Mouse (Mus musculus) forebrain, embryonic 12.5 days (tissue): Measurements from ENCODE around the gene Carmil1. TPM values are rescaled to one million over a fixed set of nuclear protein-coding genes. Genes with fewer than 3 reads are reported as not detected.

Experiments used
- ATAC-seq: fragments of 200-750 bp; cut with Nextera tagmentation; 2 replicates; pipeline ENCODE4 v1.8.0; 2017; ENCODE audit warnings: moderate TSS enrichment; ENCODE audit not compliant: low FRiP score
- H3K27ac ChIP-seq: fragments of 300-500 bp; sonication (generic); 2 replicates; pipeline ENCODE4 v1.5.1; 2016; ENCODE audit warnings: mild to moderate bottlenecking
- H3K27me3 ChIP-seq: fragments of 300-500 bp; sonication (generic); 2 replicates; pipeline ENCODE4 v1.6.1; 2016; ENCODE audit warnings: mild to moderate bottlenecking
- H3K36me3 ChIP-seq: fragments of 300-500 bp; sonication (generic); replicated peaks from 2 replicates; pipeline ENCODE4 v1.6.1; 2016; ENCODE audit warnings: mild to moderate bottlenecking
- H3K4me1 ChIP-seq: fragments of 300-500 bp; sonication (generic); 2 replicates; pipeline ENCODE4 v1.6.1; 2016
- H3K4me2 ChIP-seq: fragments of 300-500 bp; sonication (generic); 2 replicates; pipeline ENCODE4 v1.6.1; 2016; ENCODE audit warnings: mild to moderate bottlenecking, moderate library complexity
- H3K4me3 ChIP-seq: fragments of 300-500 bp; sonication (generic); replicated peaks from 2 replicates; pipeline ENCODE4 v1.5.1; 2016; ENCODE audit warnings: mild to moderate bottlenecking
- H3K9ac ChIP-seq: fragments of 300-500 bp; sonication (generic); 2 replicates; pipeline ENCODE4 v1.6.1; 2016; ENCODE audit warnings: mild to moderate bottlenecking
- H3K9me3 ChIP-seq: fragments of 300-500 bp; sonication (generic); 2 replicates; pipeline ENCODE4 v1.6.1; 2016
- WGBS: fragments of 180-500 bp; shearing (Covaris S2); methylation state at CpG from one replicate; pipeline ENCODE4 v1.1.7; 2016; 5-methylcytosine and 5-hydroxymethylcytosine counted together
- polyA plus RNA-seq: library from polyadenylated mRNA; unstranded; fragments of >200 nt; fragmentation: Nextera tagmentation; extraction: Ambion mirVana; gene quantifications from 2 replicates; pipeline ENCODE4 v1.2.1, GENCODE M21; 2016

The Carmil1 gene
- 25.3 and 33.0 TPM in 2 replicates for polyA plus RNA-seq

DNA sequence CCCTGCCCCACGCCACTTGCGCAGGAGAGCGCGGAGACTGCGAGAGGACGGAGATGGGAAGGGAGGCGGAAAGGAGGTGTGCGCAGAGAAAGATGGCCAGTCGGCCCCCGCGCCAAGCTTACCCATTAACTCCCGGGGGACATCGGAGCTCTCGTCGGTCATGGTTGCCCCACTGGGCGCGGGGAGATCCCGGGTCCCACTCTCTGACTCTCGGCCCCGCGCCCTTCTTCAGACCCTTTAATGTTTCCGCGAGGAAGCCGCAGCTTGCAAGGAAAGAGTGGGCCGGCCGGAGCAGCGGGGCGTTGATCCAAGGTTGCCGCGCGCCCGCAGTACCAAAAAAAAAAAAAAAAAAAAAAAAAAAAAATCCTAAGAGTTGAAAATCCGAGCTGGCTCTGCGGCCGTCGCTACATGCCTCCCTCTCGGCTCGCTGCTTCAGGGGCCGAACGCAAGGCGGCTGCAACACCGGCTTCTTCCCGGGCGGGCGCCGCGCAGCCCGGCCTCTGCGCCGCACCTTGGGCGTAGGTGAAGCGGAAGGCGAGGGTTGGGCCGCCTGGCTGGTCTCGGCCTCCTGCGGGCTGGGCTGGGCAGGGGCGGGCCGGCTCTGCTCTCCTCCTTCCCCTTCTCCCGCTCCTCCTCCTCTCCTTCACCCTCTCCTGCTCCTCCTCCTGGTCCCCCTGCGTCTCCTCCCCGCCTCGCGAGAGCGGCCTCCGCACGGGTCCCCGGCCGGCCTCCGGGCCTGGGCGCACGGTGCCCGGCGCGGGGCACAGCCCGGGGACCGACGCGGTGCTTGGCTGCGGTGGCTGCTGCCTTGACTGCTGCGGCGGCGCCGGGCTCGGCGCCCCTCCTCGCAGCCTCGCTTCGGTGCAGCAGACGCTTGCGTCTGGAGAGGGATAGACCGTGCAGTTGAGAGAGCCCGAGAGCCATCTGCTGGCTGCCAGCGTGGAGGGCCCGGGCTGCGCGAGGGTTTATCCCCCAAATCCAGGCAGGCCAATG, at the start of gene Carmil1:
TSS of gene Carmil1 (minus strand) at position 357 of the 993 bp plus-strand sequence.
- peak within 1 kb of the TSS; percentile 96 for H3K27ac ChIP-seq
- H3K9ac ChIP-seq: peak within 1 kb of the TSS; percentile 84
- H3K36me3 ChIP-seq: no peaks in the 10 kb centered on the region
- H3K4me1 ChIP-seq: peaks cover 18% of the 10 kb centered on the region
- peak within 1 kb of the TSS; percentile 71 for H3K4me3 ChIP-seq
- H3K4me2 ChIP-seq: peak within 1 kb of the TSS; percentile 97
- H3K27me3 ChIP-seq: peaks cover 15% of the 10 kb centered on the region; the same call in 1 of the 2 replicates
- under 1% methylated on average over 94 of the region's 96 CpGs for whole genome bisulfite sequencing
- H3K9me3 ChIP-seq: no peaks in the 10 kb centered on the region
- peak; percentile 98 for ATAC-seq

DNA sequence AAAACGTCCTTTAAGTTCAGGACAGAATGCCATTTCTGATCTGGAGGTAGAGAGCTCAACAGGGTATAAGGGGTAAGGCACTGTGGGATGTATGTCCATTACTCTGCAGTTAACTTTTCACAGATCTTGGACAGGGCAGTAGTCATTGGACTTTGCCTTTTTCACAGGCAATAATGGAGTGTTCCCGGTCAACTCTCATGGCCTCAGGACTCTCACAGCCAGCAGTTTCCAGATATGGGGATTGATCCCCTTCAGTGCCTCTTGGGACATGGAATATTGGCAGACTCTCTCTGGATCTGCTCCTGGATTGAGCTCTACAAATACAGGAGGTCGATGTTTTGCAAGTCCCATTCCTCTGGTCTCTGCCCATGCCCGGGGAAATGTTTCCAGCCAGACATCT, 49.5 kb upstream of the Carmil1 start:
- ATAC-seq: no peak

DNA sequence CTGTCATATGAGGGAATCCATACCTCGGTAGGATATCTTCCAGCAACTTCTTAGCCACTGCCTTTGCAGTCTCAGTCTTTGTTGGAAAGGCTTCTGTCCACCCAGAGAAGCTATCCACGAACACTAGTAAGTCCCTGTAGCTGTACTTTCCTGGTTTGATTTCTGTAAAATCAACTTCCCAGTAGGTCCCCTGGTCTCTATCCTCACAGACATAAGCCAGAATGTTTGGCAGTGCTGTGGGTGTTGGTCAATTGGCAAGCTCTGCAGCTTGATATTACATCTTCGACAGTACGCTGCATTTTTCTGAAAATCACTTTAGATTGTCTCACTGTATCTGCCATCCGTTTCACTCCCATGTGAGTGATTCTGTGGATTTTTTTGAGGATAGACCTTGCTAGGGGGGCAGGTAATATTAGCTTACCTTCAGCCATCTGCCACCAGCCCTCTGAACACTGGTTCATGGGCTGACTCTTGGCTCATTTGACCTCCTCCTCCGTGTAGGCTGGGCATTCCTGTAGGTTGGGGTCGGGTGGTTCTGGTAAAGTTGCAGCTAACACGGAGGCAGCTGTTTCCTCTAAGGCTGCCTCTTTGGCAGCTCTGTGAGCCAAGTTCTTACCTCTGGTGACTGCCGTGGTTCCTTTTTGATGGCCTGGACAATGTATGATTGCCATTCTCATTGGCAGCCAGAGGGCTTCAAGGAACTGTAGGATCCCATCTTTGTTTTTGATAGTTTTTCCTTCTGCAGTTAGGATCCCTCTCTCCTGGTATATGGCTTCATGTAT, 47.6 kb upstream of the Carmil1 start:
- H3K4me2 ChIP-seq: no peak overlapping the region
- no peaks in the 10 kb centered on the region for H3K4me1 ChIP-seq
- H3K36me3 ChIP-seq: no peaks in the 10 kb centered on the region
- WGBS: 90% methylated on average over 9 of the region's 9 CpGs
- H3K27me3 ChIP-seq: no peaks in the 10 kb centered on the region
- no peak overlapping the region for H3K27ac ChIP-seq
- ATAC-seq: no peak
- no peak overlapping the region for H3K4me3 ChIP-seq
- no peaks in the 10 kb centered on the region for H3K9me3 ChIP-seq
- H3K9ac ChIP-seq: no peak overlapping the region

More for the DNA sequence above, 49.5 kb upstream of the Carmil1 start:
- no peaks in the 10 kb centered on the region for H3K9me3 ChIP-seq
- H3K9ac ChIP-seq: no peak overlapping the region
- no peak overlapping the region for H3K27ac ChIP-seq
- H3K36me3 ChIP-seq: no peaks in the 10 kb centered on the region
- no peak overlapping the region for H3K4me2 ChIP-seq
- 82% methylated on average over 4 of the region's 4 CpGs for WGBS
- no peaks in the 10 kb centered on the region for H3K27me3 ChIP-seq
- H3K4me3 ChIP-seq: no peak overlapping the region
- H3K4me1 ChIP-seq: no peaks in the 10 kb centered on the region

DNA sequence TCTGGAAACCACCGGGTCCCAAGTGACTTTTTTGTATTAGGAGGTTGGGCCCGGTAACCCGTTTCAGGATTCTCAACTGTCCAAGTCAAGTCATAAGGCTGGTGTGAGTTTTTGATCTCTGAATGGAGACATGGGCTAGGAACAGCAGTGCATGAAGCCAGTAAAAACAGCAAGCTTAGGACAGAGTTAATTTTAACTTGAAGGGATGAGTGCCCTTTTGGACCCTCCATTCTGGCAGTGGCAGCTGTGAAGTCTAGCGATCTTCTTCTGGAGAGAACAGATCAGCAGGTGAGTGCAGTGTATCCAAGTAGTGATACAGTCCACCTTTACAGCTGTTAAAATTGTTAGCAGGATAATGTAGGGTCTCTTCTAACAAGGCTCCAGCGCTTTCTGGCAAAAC, 46.6 kb upstream of the Carmil1 start, which contains the start of gene Cmah:
TSS of gene Cmah (plus strand) at position 204 of the 400 bp plus-strand sequence.
- no peak for ATAC-seq
- no peaks in the 10 kb centered on the region for H3K4me1 ChIP-seq
- no peak within 1 kb of the TSS for H3K9ac ChIP-seq
- H3K27me3 ChIP-seq: no peaks in the 10 kb centered on the region
- 87% methylated on average over 5 of the region's 5 CpGs for WGBS
- no peak within 1 kb of the TSS for H3K4me3 ChIP-seq
- H3K27ac ChIP-seq: no peak within 1 kb of the TSS
- H3K9me3 ChIP-seq: no peaks in the 10 kb centered on the region
- H3K4me2 ChIP-seq: no peak within 1 kb of the TSS
- H3K36me3 ChIP-seq: no peaks in the 10 kb centered on the region

DNA sequence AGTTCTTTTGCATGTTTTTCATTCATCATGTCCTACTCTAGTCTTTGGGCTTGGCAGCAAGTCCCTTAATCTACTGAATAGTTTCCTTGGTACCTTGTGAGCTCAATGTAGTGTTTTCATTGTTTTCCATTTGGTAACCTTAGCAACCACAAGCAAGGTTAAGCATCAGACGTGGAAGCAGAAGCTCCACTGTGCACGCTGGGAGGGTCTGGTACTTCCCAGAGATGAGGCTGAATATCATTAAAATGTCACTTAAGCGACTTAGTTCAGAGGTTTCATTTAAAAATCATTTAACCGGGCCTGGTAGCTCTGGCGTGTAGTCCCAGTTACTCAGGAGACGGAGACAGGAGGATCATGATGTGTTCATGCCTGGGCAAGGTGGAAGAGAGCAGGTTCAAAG, 40.7 kb upstream of the Carmil1 start:
- no peak overlapping the region for H3K4me3 ChIP-seq
- H3K9ac ChIP-seq: no peak overlapping the region
- no peaks in the 10 kb centered on the region for H3K9me3 ChIP-seq
- WGBS: 63% methylated on average over 6 of the region's 6 CpGs
- H3K27me3 ChIP-seq: no peaks in the 10 kb centered on the region
- no peak overlapping the region for H3K4me2 ChIP-seq
- no peak for ATAC-seq
- H3K4me1 ChIP-seq: no peaks in the 10 kb centered on the region
- H3K27ac ChIP-seq: no peak overlapping the region
- H3K36me3 ChIP-seq: no peaks in the 10 kb centered on the region

DNA sequence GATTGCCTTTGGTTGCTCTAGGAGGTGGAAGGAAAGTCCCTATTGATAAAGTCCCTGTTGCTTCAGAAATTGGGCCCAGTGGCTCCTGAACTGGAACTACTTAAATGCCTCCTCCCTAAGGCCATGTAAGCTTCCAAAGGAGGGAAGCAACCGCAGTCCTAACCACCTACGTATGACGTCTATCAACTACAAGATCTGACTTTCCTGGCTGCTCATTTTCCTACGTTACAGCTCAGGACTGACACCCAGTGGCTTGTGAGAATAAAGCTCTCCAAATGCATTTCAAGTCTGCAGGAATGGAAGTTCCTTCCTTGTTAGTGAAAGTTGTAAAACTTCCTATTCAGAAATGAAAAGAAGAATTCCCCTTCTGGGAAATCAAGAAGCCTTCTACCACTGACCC, 38.0 kb upstream of the Carmil1 start:
- H3K9me3 ChIP-seq: no peaks in the 10 kb centered on the region
- H3K4me1 ChIP-seq: no peaks in the 10 kb centered on the region
- WGBS: 32% methylated on average over 4 of the region's 4 CpGs
- no peaks in the 10 kb centered on the region for H3K27me3 ChIP-seq
- no peak overlapping the region for H3K4me3 ChIP-seq
- H3K27ac ChIP-seq: no peak overlapping the region
- ATAC-seq: no peak
- H3K36me3 ChIP-seq: no peaks in the 10 kb centered on the region
- no peak overlapping the region for H3K9ac ChIP-seq
- no peak overlapping the region for H3K4me2 ChIP-seq

DNA sequence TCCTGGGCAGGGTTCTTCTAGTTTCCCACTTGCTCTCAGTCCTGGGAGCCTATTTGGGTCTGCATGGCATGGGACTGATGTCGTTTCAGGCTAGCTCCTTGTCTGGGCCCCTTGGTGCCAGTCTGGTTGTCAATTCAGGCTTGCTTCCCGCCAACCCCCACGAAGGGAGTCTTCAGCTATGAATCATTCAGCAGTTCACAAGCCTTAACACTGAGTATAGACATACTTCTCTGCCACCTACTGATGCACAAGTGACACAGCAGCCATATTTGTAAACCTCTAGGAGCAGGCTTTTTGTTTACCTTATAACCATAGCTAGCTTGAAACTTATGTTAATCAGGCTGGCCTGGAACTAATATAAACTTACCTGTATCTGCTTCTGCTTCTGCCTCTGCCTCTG, 36.0 kb upstream of the Carmil1 start:
- Histone ChIP-seq H3K27me3 (no peaks in the 10 kb centered on the region), H3K4me2 (no peak overlapping the region), H3K4me1 (no peaks in the 10 kb centered on the region), H3K9ac (no peak overlapping the region), H3K9me3 (no peaks in the 10 kb centered on the region), H3K27ac (no peak overlapping the region), H3K4me3 (no peak overlapping the region), H3K36me3 (no peaks in the 10 kb centered on the region)
- no peak for ATAC-seq
- WGBS: 75% methylated on average over 3 of the region's 3 CpGs

DNA sequence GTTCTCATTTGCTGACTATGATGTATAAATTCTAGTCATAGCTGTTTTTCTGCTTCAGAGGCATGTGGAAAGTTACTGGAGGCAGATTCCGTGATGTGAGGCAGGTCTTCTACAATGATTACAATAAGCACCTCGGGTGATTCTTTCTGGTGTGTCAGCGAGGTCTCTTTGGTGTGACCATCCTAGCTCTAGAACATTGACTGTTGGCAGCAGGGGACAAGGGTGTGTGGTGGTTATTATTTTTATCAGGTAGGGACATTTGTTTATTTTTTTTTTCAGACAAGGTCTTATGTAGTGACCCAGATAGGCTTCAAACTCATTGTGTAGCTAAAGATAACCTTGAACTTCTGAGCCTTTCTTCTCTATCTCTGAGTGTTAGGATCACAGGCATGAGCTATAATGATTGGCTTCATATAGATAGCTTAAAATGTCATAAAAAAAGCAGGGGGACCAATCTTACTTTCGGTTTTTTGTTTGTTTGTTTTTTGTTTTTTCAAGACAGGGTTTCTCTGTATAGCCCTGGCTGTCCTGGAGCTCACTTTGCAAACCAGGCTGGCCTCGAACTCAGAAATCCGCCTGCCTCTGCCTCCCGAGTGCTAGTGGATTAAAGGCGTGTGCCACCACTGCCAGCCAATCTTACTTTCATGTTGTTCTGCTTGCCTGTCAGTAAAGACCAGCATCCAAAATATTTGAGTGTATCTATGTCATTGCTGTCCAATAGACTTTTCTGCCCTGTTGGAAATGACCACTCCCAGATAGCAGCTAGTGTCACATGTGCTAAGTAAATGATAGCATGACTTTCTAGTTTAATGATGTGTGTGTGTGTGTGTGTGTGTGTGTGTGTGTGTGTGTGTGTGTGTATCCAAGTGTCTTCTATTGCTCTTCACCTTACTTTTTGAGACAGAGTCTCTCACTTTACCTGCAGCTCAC, 30.7 kb upstream of the Carmil1 start:
- H3K9ac ChIP-seq: no peak overlapping the region
- 89% methylated on average over 8 of the region's 8 CpGs for WGBS

DNA sequence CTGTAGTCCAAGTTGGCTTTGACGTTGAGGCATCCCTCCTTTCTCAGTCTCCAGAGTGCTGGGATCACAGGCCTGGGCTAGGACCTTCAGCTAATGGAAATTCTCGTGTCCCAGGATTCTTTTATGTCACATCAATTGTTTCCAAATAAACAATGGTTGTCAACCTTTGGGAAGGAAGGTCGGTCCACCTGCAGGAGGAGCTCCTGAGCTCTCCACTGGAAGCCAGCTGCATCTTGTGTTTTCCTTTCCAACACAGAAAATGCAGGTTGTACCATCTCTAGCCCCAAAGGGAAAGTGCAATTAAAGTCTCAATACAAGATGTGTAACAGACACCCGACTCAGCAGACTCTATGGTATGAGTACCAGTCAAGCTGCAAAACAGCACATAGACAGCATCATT, 25.7 kb upstream of the Carmil1 start:
- Histone ChIP-seq H3K27me3 (no peaks in the 10 kb centered on the region), H3K27ac (no peak overlapping the region), H3K4me2 (no peak overlapping the region), H3K4me3 (no peak overlapping the region), H3K9ac (no peak overlapping the region), H3K36me3 (no peaks in the 10 kb centered on the region), H3K9me3 (no peaks in the 10 kb centered on the region), H3K4me1 (no peaks in the 10 kb centered on the region)
- 45% methylated on average over 4 of the region's 4 CpGs for WGBS
- ATAC-seq: no peak

More for the DNA sequence above, 30.7 kb upstream of the Carmil1 start:
- no peak overlapping the region for H3K4me3 ChIP-seq
- H3K9me3 ChIP-seq: no peaks in the 10 kb centered on the region
- no peak overlapping the region for H3K27ac ChIP-seq
- H3K4me1 ChIP-seq: no peaks in the 10 kb centered on the region
- H3K4me2 ChIP-seq: no peak overlapping the region
- ATAC-seq: no peak
- H3K27me3 ChIP-seq: no peaks in the 10 kb centered on the region
- no peaks in the 10 kb centered on the region for H3K36me3 ChIP-seq

DNA sequence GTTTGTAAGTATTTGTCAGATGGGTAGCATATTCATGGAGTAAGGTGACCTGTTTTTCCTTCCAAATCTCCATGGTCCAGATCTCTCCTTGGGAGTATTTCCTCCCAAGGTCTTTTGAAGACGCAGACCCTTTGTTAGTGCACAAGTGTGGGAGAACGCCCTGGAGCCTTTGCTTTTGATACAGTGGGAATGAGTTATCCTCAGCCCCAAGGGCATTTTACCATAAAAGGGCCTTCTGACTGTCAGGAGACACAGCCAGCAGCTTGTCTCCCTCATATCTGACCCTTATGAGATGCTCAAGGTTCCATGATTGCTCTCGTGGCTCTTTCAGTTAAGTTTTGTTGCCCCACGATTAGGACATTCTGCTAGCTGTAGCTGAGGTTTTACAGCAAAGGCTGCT, 24.9 kb upstream of the Carmil1 start:
- ATAC-seq: no peak
- Histone ChIP-seq H3K4me3 (no peak overlapping the region), H3K36me3 (no peaks in the 10 kb centered on the region), H3K4me2 (no peak overlapping the region), H3K9ac (no peak overlapping the region), H3K4me1 (no peaks in the 10 kb centered on the region), H3K27me3 (no peaks in the 10 kb centered on the region), H3K9me3 (no peaks in the 10 kb centered on the region), H3K27ac (no peak overlapping the region)
- 79% methylated on average over 4 of the region's 4 CpGs for WGBS

DNA sequence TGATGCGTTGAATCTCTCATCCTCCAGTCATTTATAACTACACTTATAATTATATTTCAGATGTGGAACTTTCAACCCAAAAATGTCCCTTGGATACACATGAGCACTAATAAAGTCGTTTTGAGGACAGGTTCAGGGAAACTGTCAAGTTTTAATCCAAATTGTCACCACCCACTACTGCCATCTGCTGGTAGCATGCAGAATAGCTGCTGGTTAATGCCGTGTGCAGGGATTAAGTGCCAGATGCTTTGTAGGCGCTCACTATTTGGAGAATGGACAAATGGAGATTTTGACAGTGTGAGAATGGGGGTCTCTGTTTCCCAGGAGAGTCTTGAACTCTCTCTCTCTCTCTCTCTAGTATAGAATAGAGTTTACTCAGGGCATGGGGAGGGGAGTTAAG, 16.7 kb upstream of the Carmil1 start:
- WGBS: 18% methylated on average over 4 of the region's 4 CpGs
- Histone ChIP-seq H3K4me3 (no peak overlapping the region), H3K27me3 (no peaks in the 10 kb centered on the region), H3K4me2 (no peak overlapping the region), H3K36me3 (no peaks in the 10 kb centered on the region), H3K4me1 (peaks cover 4% of the 10 kb centered on the region; the same call in 1 of the 2 replicates), H3K9ac (no peak overlapping the region), H3K9me3 (no peaks in the 10 kb centered on the region), H3K27ac (no peak overlapping the region)
- peak; percentile 20; the same call in 1 of the 2 replicates for ATAC-seq
